Mouse (Mus musculus) hindbrain, embryonic 10.5 days (tissue): Measurements from ENCODE around the gene Ripply1. TPM values are rescaled to one million over a fixed set of nuclear protein-coding genes. Genes with fewer than 3 reads are reported as not detected.
"Not testable (repeated sequence)": the region's sequence is repeated elsewhere in the genome, so short reads cannot be mapped to it uniquely, and the experiment has no call there.

ENCODE experiments used
- DNase-seq: peaks from one replicate; pipeline ENCODE4 v3.0.0-alpha.2; 2017; ENCODE audit warnings: low spot score
- H3K27ac ChIP-seq: fragments of 300-500 bp; sonication (generic); 2 replicates; pipeline ENCODE4 v1.5.1; 2016; ENCODE audit warnings: mild to moderate bottlenecking, moderate library complexity
- H3K27me3 ChIP-seq: fragments of 300-500 bp; sonication (generic); 2 replicates; pipeline ENCODE4 v1.6.1; 2016; ENCODE audit warnings: mild to moderate bottlenecking; ENCODE audit not compliant: poor library complexity, insufficient read depth, severe bottlenecking
- H3K36me3 ChIP-seq: fragments of 300-500 bp; sonication (generic); 2 replicates; pipeline ENCODE4 v1.6.1; 2016; ENCODE audit warnings: mild to moderate bottlenecking, moderate library complexity
- H3K4me1 ChIP-seq: fragments of 300-500 bp; sonication (generic); replicated peaks from 2 replicates; pipeline ENCODE4 v1.6.1; 2016; ENCODE audit warnings: mild to moderate bottlenecking
- H3K4me3 ChIP-seq: fragments of 300-500 bp; sonication (generic); 2 replicates; pipeline ENCODE4 v1.5.1; 2016; ENCODE audit warnings: mild to moderate bottlenecking, moderate library complexity
- H3K9me3 ChIP-seq: fragments of 300-500 bp; sonication (generic); 2 replicates; pipeline ENCODE4 v1.6.1; 2016; ENCODE audit warnings: mild to moderate bottlenecking, moderate library complexity
- WGBS: fragments of 180-500 bp; shearing (Covaris S2); methylation state at CpG from one replicate; pipeline ENCODE4 v1.1.7; 2016; 5-methylcytosine and 5-hydroxymethylcytosine counted together
- polyA plus RNA-seq: library from polyadenylated mRNA; unstranded; fragments of >200 nt; fragmentation: Nextera tagmentation; extraction: Ambion mirVana; gene quantifications from 2 replicates; pipeline ENCODE4 v1.2.1, GENCODE M21; 2016

Gene Ripply1
- polyA plus RNA-seq, 1 experiment from 2014 or later: 0.26 TPM

GRCm38 (mm10) chrX:139775084-139775612 is 7.0 kb downstream of the Ripply1 start:
- H3K4me1 ChIP-seq: no peaks in the 10 kb centered on the region
- H3K9me3 ChIP-seq: no peaks in the 10 kb centered on the region
- WGBS: 72% methylated on average over 7 of the region's 7 CpGs
- H3K36me3 ChIP-seq: no peaks in the 10 kb centered on the region
- H3K4me3 ChIP-seq: no peak overlapping the region
- DNase-seq: no peak
- peaks cover 42% of the 10 kb centered on the region for H3K27me3 ChIP-seq
- no peak overlapping the region for H3K27ac ChIP-seq

GRCm38 (mm10) chrX:139774309-139775083 is 7.7 kb downstream of the Ripply1 start:
- peak; percentile 35 for DNase-seq
- Histone ChIP-seq H3K27ac (no peak overlapping the region), H3K4me3 (no peak overlapping the region), H3K36me3 (no peaks in the 10 kb centered on the region), H3K27me3 (peaks cover 35% of the 10 kb centered on the region), H3K4me1 (no peaks in the 10 kb centered on the region), H3K9me3 (no peaks in the 10 kb centered on the region)
- WGBS: 31% methylated on average over 18 of the region's 18 CpGs

GRCm38 (mm10) chrX:139769975-139770637 is 12.0 kb downstream of the Ripply1 start:
- Histone ChIP-seq H3K27me3 (peaks cover 16% of the 10 kb centered on the region), H3K36me3 (no peaks in the 10 kb centered on the region), H3K4me3 (no peak overlapping the region), H3K4me1 (no peaks in the 10 kb centered on the region), H3K27ac (no peak overlapping the region), H3K9me3 (no peaks in the 10 kb centered on the region)
- no peak for DNase-seq
- 78% methylated on average over 13 of the region's 13 CpGs for WGBS

- H3K27ac ChIP-seq: no peak overlapping the region
- WGBS: 86% methylated on average over 2 of the region's 2 CpGs
- no peak for DNase-seq
- H3K36me3 ChIP-seq: no peaks in the 10 kb centered on the region
- no peak overlapping the region for H3K4me3 ChIP-seq
- no peaks in the 10 kb centered on the region for H3K9me3 ChIP-seq
- no peaks in the 10 kb centered on the region; the same call in 1 of the 2 replicates for H3K27me3 ChIP-seq
- H3K4me1 ChIP-seq: no peaks in the 10 kb centered on the region
These were observed 19.6 kb downstream of the Ripply1 start for GRCm38 (mm10) chrX:139762546-139762945.

GRCm38 (mm10) chrX:139758634-139759033 is 23.5 kb downstream of the Ripply1 start:
- H3K4me1 ChIP-seq, H3K27ac ChIP-seq, H3K9me3 ChIP-seq, H3K27me3 ChIP-seq, H3K36me3 ChIP-seq, H3K4me3 ChIP-seq, DNase-seq: not testable (repeated sequence)
- WGBS: 83% methylated on average over 3 of the region's 3 CpGs

GRCm38 (mm10) chrX:139751855-139752254 is 30.3 kb downstream of the Ripply1 start:
- H3K27me3 ChIP-seq: 0 out of 2 replicates have a peak, but pooled peaks cover 4% of the 10 kb centered on the region
- WGBS: 2% methylated on average over 1 of the region's 1 CpGs
- no peak overlapping the region for H3K27ac ChIP-seq
- DNase-seq: peak; percentile 27
- no peak overlapping the region for H3K4me3 ChIP-seq
- H3K36me3 ChIP-seq: no peaks in the 10 kb centered on the region
- no peaks in the 10 kb centered on the region for H3K4me1 ChIP-seq
- H3K9me3 ChIP-seq: no peaks in the 10 kb centered on the region

GRCm38 (mm10) chrX:139737066-139737465 is 45.1 kb downstream of the Ripply1 start:
- no peak overlapping the region for H3K27ac ChIP-seq
- H3K36me3 ChIP-seq: no peaks in the 10 kb centered on the region
- DNase-seq: no peak
- WGBS: 88% methylated on average over 5 of the region's 5 CpGs
- no peak overlapping the region for H3K4me3 ChIP-seq
- no peaks in the 10 kb centered on the region for H3K9me3 ChIP-seq
- no peaks in the 10 kb centered on the region for H3K4me1 ChIP-seq
- H3K27me3 ChIP-seq: peaks cover 10% of the 10 kb centered on the region; the same call in 1 of the 2 replicates

GRCm38 (mm10) chrX:139730541-139730940 is 51.6 kb downstream of the Ripply1 start:
- no peak overlapping the region for H3K4me3 ChIP-seq
- DNase-seq: no peak
- H3K36me3 ChIP-seq: no peaks in the 10 kb centered on the region
- H3K4me1 ChIP-seq: no peaks in the 10 kb centered on the region
- no peaks in the 10 kb centered on the region for H3K9me3 ChIP-seq
- no peak overlapping the region for H3K27ac ChIP-seq
- WGBS: 87% methylated on average over 3 of the region's 3 CpGs
- peaks cover 17% of the 10 kb centered on the region for H3K27me3 ChIP-seq

Other genes with a start within 250 kb of the Ripply1 start
- 0.93 and 1.2 TPM in 2 replicates for gene Rnf128, start 219.0 kb downstream of the Ripply1 start, polyA plus RNA-seq
- 0.78 and 0.95 TPM in 2 replicates for gene Tbc1d8b, start 97.4 kb downstream of the Ripply1 start, polyA plus RNA-seq
- not detected in 2 replicates for gene Gm15013, start 67.9 kb downstream of the Ripply1 start, polyA plus RNA-seq
- gene Cldn2, start 18.5 kb upstream of the Ripply1 start, polyA plus RNA-seq: 0.44 and 0.68 TPM in 2 replicates
- 5.8 and 6.0 TPM in 2 replicates for gene Morc4, start 89.3 kb upstream of the Ripply1 start, polyA plus RNA-seq
- gene Rbm41, start 216.2 kb upstream of the Ripply1 start, polyA plus RNA-seq: 4.5 TPM in 2 replicates